11 mouse cellular contexts compared by ENCODE assay signal in the genomic region with DNA sequence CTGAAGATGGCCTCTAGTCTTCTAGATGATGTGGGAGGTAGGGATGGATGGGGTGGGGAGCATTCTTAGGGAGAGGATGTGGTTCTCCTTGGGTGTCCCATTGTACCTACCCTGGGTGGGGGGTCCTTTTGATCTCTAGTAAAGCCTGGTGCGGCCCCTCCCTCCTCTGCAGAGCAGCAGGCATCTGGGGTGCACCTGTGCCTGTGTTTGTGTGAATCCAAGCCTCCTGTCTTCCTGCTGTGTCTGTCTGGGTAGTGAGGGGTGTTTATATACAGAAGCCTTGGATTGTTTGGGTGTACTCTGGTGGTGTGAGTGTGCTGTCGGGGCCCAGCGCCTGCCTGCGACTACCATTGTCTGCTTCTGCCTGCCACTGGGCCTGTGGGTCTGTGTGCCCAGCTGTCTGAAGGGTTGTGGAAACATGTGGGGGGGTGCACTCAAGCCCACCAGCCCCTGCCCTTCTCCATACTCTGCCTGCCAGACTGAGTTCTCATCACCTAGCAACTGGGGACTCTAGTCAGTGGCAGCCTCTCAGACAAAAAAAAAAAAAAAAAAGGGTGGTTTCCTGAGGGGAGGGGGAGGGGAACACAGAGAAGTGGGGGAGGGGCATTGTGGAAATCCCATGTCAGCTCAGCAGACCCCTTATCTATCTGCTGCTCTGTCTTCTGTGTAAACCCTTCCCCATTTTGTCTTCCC. TPM values are rescaled to one million over a fixed set of nuclear protein-coding genes. Genes with fewer than 3 reads are reported as not detected.
DNase-seq lines count a peak whose midpoint lies in the region; ATAC-seq and TF ChIP-seq lines count a peak whose summit lies in the region.
"Had no signal": no experiment of that assay in that cellular context is flagged by ENCODE, and none has a peak within 500 bp of the region (broad histone marks: within the 10 kb centered on the region; RNA-seq: fewer than 3 reads in every experiment).

No protein-coding gene starts in this region.

- in situ Hi-C loops in CH12.LX (cut with MboI; ENCODE audit: low pct_ligation_motif_present, low pct_unique_long_range_greater_than_20kb, low sequenced_read_pairs), result loop anchor here (10.0 kb wide), 3 partner anchors 67 to 697 kb away; no protein-coding TSS in a partner anchor

- peaks cover 93% of the 10 kb centered on the region for H3K4me1 ChIP-seq in heart, embryonic 13.5 days
- H3K4me1 ChIP-seq in CH12.LX (ENCODE audit: control insufficient read depth in 1 of 2, insufficient read depth in 2 of 2), result peaks cover 75 to 97% of the 10 kb centered on the region in 2 experiments
- H3K4me1 ChIP-seq in forebrain, embryonic 16.5 days (replicated peaks; ENCODE audit: control insufficient read depth, insufficient read depth, low read length), result peaks cover 58% of the 10 kb centered on the region
- peaks cover 40% of the 10 kb centered on the region for H3K4me1 ChIP-seq in midbrain, postnatal 0 days (ENCODE audit: insufficient read depth, low read length)

- H3K4me3 ChIP-seq in heart, embryonic 13.5 days, result no peak overlapping the region
- H3K4me3 ChIP-seq in CH12.LX (replicated peaks in 1 of 3; ENCODE audit: low read depth in 2 of 3, low read length in 2 of 3, poor library complexity in 1 of 3), result peak overlapping the region in 1 of 3 experiments; percentile 53
- no peak overlapping the region for H3K4me3 ChIP-seq in forebrain, embryonic 16.5 days (replicated peaks; ENCODE audit: low read length)
- no peak overlapping the region for H3K4me3 ChIP-seq in midbrain, postnatal 0 days (ENCODE audit: low read depth, low read length)
- H3K4me3 ChIP-seq: megakaryocyte, embryonic 14.5 days had no signal

- H3K79me2 ChIP-seq in CH12.LX (replicated peaks; ENCODE audit: control insufficient read depth, extremely low read depth, insufficient read depth, poor library complexity, severe bottlenecking), result no peaks in the 10 kb centered on the region

- no peak overlapping the region for H3K4me2 ChIP-seq in heart, embryonic 13.5 days
- H3K4me2 ChIP-seq in CH12.LX (ENCODE audit: insufficient read depth, low read depth, poor library complexity, severe bottlenecking), result peak overlapping the region; percentile 8; the same call in 1 of the 2 replicates
- H3K4me2 ChIP-seq in forebrain, embryonic 16.5 days (ENCODE audit: low read length), result no peak overlapping the region
- H3K4me2 ChIP-seq in midbrain, postnatal 0 days (ENCODE audit: low read depth, low read length, poor library complexity, severe bottlenecking), result no peak overlapping the region

- dilution Hi-C loops in CH12.LX (cut with MboI; ENCODE audit: extremely low pct_ligation_motif_present, extremely low pct_unique_long_range_greater_than_20kb, low sequenced_read_pairs), result no loop called here

- peak overlapping the region; percentile 94 for H3K27ac ChIP-seq in heart, embryonic 13.5 days (replicated peaks)
- H3K27ac ChIP-seq in CH12.LX (ENCODE audit: insufficient read depth, low read depth), result no peak overlapping the region; the same call in 1 of the 2 replicates
- peak overlapping the region; percentile 69 for H3K27ac ChIP-seq in forebrain, embryonic 16.5 days (ENCODE audit: low read length)
- H3K27ac ChIP-seq in midbrain, postnatal 0 days (ENCODE audit: low read depth, low read length), result peak overlapping the region; percentile 57; the same call in 1 of the 2 replicates

- H3K36me3 ChIP-seq in heart, embryonic 13.5 days, result no peaks in the 10 kb centered on the region
- H3K36me3 ChIP-seq in CH12.LX (replicated peaks in 1 of 2; ENCODE audit: control insufficient read depth in 1 of 2, insufficient read depth in 1 of 2, low read length in 1 of 2), result no peaks in the 10 kb centered on the region
- no peaks in the 10 kb centered on the region for H3K36me3 ChIP-seq in forebrain, embryonic 16.5 days (ENCODE audit: control insufficient read depth, insufficient read depth)
- H3K36me3 ChIP-seq in midbrain, postnatal 0 days (ENCODE audit: insufficient read depth, low read length), result no peaks in the 10 kb centered on the region

- peak overlapping the region; percentile 52; the same call in 1 of the 2 replicates for H3K9ac ChIP-seq in heart, embryonic 13.5 days
- H3K9ac ChIP-seq in CH12.LX (ENCODE audit: insufficient read depth, low read depth), result no peak overlapping the region
- peak overlapping the region; percentile 40; the same call in 1 of the 2 replicates for H3K9ac ChIP-seq in forebrain, embryonic 16.5 days (replicated peaks; ENCODE audit: low read depth, low read length)
- H3K9ac ChIP-seq in midbrain, postnatal 0 days (replicated peaks; ENCODE audit: low read length, poor library complexity, severe bottlenecking), result 0 out of 2 replicates have a peak overlapping the region, but pooled peaks have one; percentile 29

- TF ChIP-seq POLR2A in CH12.LX (IDR thresholded peaks at IDR 0.05; ENCODE audit: low read depth, low read length), result no peak

- H3K9me3 ChIP-seq in heart, embryonic 13.5 days, result no peaks in the 10 kb centered on the region
- H3K9me3 ChIP-seq in CH12.LX (replicated peaks; ENCODE audit: low read length), result no peaks in the 10 kb centered on the region
- H3K9me3 ChIP-seq in forebrain, embryonic 16.5 days (ENCODE audit: control insufficient read depth, low read length), result no peaks in the 10 kb centered on the region
- H3K9me3 ChIP-seq in midbrain, postnatal 0 days (ENCODE audit: low read length), result no peaks in the 10 kb centered on the region
- H3K9me3 ChIP-seq: megakaryocyte, embryonic 14.5 days had no signal

- 47% methylated on average over 4 of the region's 4 CpGs for WGBS in heart, embryonic 13.5 days
- WGBS in forebrain, embryonic 16.5 days, result 10% methylated on average over 4 of the region's 4 CpGs
- 17% methylated on average over 4 of the region's 4 CpGs for WGBS in midbrain, postnatal 0 days

- TF ChIP-seq RAD21 in CH12.LX (IDR thresholded peaks at IDR 0.05; ENCODE audit: low read depth, low read length), result no peak

- peaks cover 11% of the 10 kb centered on the region; the same call in 1 of the 2 replicates for H3K27me3 ChIP-seq in heart, embryonic 13.5 days (replicated peaks)
- no peaks in the 10 kb centered on the region for H3K27me3 ChIP-seq in CH12.LX (replicated peaks)
- peaks cover 9% of the 10 kb centered on the region for H3K27me3 ChIP-seq in forebrain, embryonic 16.5 days (replicated peaks; ENCODE audit: control insufficient read depth, insufficient read depth, low read length)
- H3K27me3 ChIP-seq in midbrain, postnatal 0 days (ENCODE audit: insufficient read depth, low read length), result 0 out of 2 replicates have a peak, but pooled peaks cover 3% of the 10 kb centered on the region

- no peak for TF ChIP-seq EP300 in CH12.LX (IDR thresholded peaks at IDR 0.05; ENCODE audit: low read length)

- intact Hi-C loops in heart, postnatal 14 days (cut with DNase I), result loop anchor here (5.0 kb wide), 1 partner anchor 299 kb away; no protein-coding TSS in a partner anchor

- TF ChIP-seq CTCF in CH12.LX (conservative IDR thresholded peaks at IDR 0.05 in 1 of 2, IDR thresholded peaks at IDR 0.05 in 1 of 2; ENCODE audit: low read depth in 2 of 2, low read length in 2 of 2), result no peak
- TF ChIP-seq CTCF in midbrain, postnatal 0 days (IDR thresholded peaks at IDR 0.05), result no peak

- DNase-seq in heart, postnatal 14 days, result no peak
- no peak for DNase-seq in CH12.LX (ENCODE audit: extremely low read depth)
- no peak for DNase-seq in midbrain, postnatal 0 days (ENCODE audit: low spot score)
- DNase-seq in frontal cortex, postnatal 36 days (ENCODE audit: low spot score in 2 of 2), result no peak
- no peak for DNase-seq in MN1 (ENCODE audit: low spot score)
- DNase-seq in gastrocnemius, adult 8-10 months (ENCODE audit: low spot score in 2 of 2), result no peak
- DNase-seq: adrenal gland, postnatal 36 days; spleen, adult 18-20 months had no signal

- ATAC-seq in heart, embryonic 13.5 days (ENCODE audit: extremely low read depth, insufficient number of reproducible peaks, low FRiP score, low TSS enrichment), result no peak
- ATAC-seq in forebrain, embryonic 16.5 days, result peak; percentile 63
- ATAC-seq in midbrain, postnatal 0 days (ENCODE audit: low FRiP score), result no peak

TF ChIP-seq in CH12.LX, 34 proteins besides CTCF, POLR2A, EP300 and RAD21 (continues in another document):
- TF ChIP-seq IRF4 (IDR thresholded peaks at IDR 0.05; ENCODE audit: low read depth, low read length) (no peak), NRF1 (IDR thresholded peaks at IDR 0.05; ENCODE audit: low read depth, low read length) (no peak), CHD2 (IDR thresholded peaks at IDR 0.05; ENCODE audit: low read length) (peak; percentile 97), JUN (IDR thresholded peaks at IDR 0.05; ENCODE audit: insufficient read depth, low read depth, low read length) (no peak), MAX (IDR thresholded peaks at IDR 0.05; ENCODE audit: low read length) (no peak), MXI1 (IDR thresholded peaks at IDR 0.05; ENCODE audit: low read depth, low read length) (no peak), ZC3H11A (IDR thresholded peaks at IDR 0.05; ENCODE audit: low read depth, low read length) (no peak), MAZ (IDR thresholded peaks at IDR 0.05; ENCODE audit: low read depth, low read length) (peak; percentile 72), BHLHE40 (IDR thresholded peaks at IDR 0.05; ENCODE audit: low read depth, low read length) (peak; percentile 52; the same call in 1 of the 2 replicates), SMC3 (IDR thresholded peaks at IDR 0.05; ENCODE audit: low read depth, low read length) (no peak), TBP (conservative IDR thresholded peaks at IDR 0.05; ENCODE audit: low read depth, low read length) (no peak)

RNA-seq across cellular contexts. Expression of a gene that starts 36.1 kb away (rescaled TPM):
- 39.8 and 47.0 TPM in 2 replicates for polyA plus RNA-seq in heart, embryonic 13.5 days (2015; fragmentation: Nextera tagmentation; extraction: Ambion mirVana)
- 10 to 100 TPM; 34.7 to 38.9 TPM for total RNA-seq in heart, postnatal 14 days (2021)
- total RNA-seq in CH12.LX (2012; rRNA removed), result 13.3 and 16.0 TPM in 2 replicates
- 9.3 and 12.2 TPM in 2 replicates for total RNA-seq in CH12.LX (2014; rRNA removed)
- 13.5 and 15.6 TPM in 2 replicates for polyA plus RNA-seq in CH12.LX (2012; ENCODE audit: insufficient read length, low read depth)
- 56.9 and 70.0 TPM in 2 replicates for polyA plus RNA-seq in forebrain, embryonic 16.5 days (2015; fragmentation: Nextera tagmentation; extraction: Ambion mirVana)
- total RNA-seq in midbrain, postnatal 0 days (2014; rRNA removed), result 65.7 and 69.7 TPM in 2 replicates
- polyA plus RNA-seq in midbrain, postnatal 0 days (2015; fragmentation: Nextera tagmentation; extraction: Ambion mirVana), result 52.7 and 67.5 TPM in 2 replicates
- total RNA-seq in gastrocnemius, adult 8-10 months (2022), result 10 to 100 TPM; 22.8 to 25.8 (median 24.8) TPM

RNA-seq across cellular contexts. Expression of a gene that starts 39.5 kb away (rescaled TPM):
- polyA plus RNA-seq in heart, embryonic 13.5 days (2015; fragmentation: Nextera tagmentation; extraction: Ambion mirVana), result 98.1 and 98.3 TPM in 2 replicates
- total RNA-seq in heart, postnatal 14 days (2021), result 10 to 100 TPM; 11.0 to 15.4 TPM
- total RNA-seq in CH12.LX (2012; rRNA removed) (130 and 153 TPM in 2 replicates), CH12.LX (2014; rRNA removed) (146 and 148 TPM in 2 replicates)
- polyA plus RNA-seq in CH12.LX (2012; ENCODE audit: insufficient read length, low read depth), result 148 and 207 TPM in 2 replicates
- 60.2 and 64.6 TPM in 2 replicates for polyA plus RNA-seq in forebrain, embryonic 16.5 days (2015; fragmentation: Nextera tagmentation; extraction: Ambion mirVana)
- total RNA-seq in midbrain, postnatal 0 days (2014; rRNA removed), result 11.4 and 16.2 TPM in 2 replicates
- 7.6 and 7.7 TPM in 2 replicates for polyA plus RNA-seq in midbrain, postnatal 0 days (2015; fragmentation: Nextera tagmentation; extraction: Ambion mirVana)
- total RNA-seq in gastrocnemius, adult 8-10 months (2022), result 1 to 10 TPM; 5.9 to 9.6 (median 7.8) TPM
